Mouse (Mus musculus) layer of hippocampus, adult 8-10 months (tissue): ENCODE results near the gene Bcap31. TPM values are rescaled to one million over a fixed set of nuclear protein-coding genes. Genes with fewer than 3 reads are reported as not detected.

ENCODE experiments used
- total RNA-seq, 4 experiments: library from RNA; stranded (reverse); gene quantifications; 2 replicates each; pipeline ENCODE4 v1.2.4; 2022

The Bcap31 gene
- total RNA-seq, 4 experiments from 2014 or later: 82.3 to 95.3 (median 86.5) TPM

Other genes with a start within 250 kb of the Bcap31 start
- 10 to 100 TPM; 15.7 to 23.0 (median 21.3) TPM for gene Bgn, start 232.6 kb downstream of the Bcap31 start, total RNA-seq
- 100 to 1,000 TPM; 136 to 147 (median 141) TPM for gene Atp2b3, start 213.1 kb downstream of the Bcap31 start, total RNA-seq
- gene Dusp9, start 76.8 kb downstream of the Bcap31 start, total RNA-seq: under 1 TPM; 0.28 to 0.58 (median 0.38) TPM
- gene Pnck, start 56.1 kb downstream of the Bcap31 start, total RNA-seq: 100 to 1,000 TPM; 115 to 126 (median 117) TPM
- 100 to 1,000 TPM; 101 to 115 (median 108) TPM for gene Slc6a8, start 43.0 kb downstream of the Bcap31 start, total RNA-seq
- 10 to 100 TPM; 13.6 to 16.6 (median 15.1) TPM for gene Abcd1, start 422 bp upstream of the Bcap31 start, total RNA-seq
- gene Plxnb3, start 40.9 kb upstream of the Bcap31 start, total RNA-seq: 10 to 100 TPM; 14.3 to 17.3 (median 15.5) TPM
- gene Srpk3, start 58.2 kb upstream of the Bcap31 start, total RNA-seq: 10 to 100 TPM in 1 of 4 experiments, 1 to 10 TPM in 3; 7.5 to 10.4 (median 8.1) TPM
- 100 to 1,000 TPM; 200 to 214 (median 203) TPM for gene Idh3g, start 70.7 kb upstream of the Bcap31 start, total RNA-seq
- gene Ssr4, start 70.9 kb upstream of the Bcap31 start, total RNA-seq: 100 to 1,000 TPM in 2 of 4 experiments, 10 to 100 TPM in 2; 87.5 to 127 (median 98.2) TPM
- 100 to 1,000 TPM in 1 of 4 experiments, 10 to 100 TPM in 3; 90.5 to 100 (median 95.6) TPM for gene Pdzd4, start 108.8 kb upstream of the Bcap31 start, total RNA-seq
- gene Avpr2, start 175.9 kb upstream of the Bcap31 start, total RNA-seq: not detected
- 100 to 1,000 TPM; 117 to 151 (median 128) TPM for gene L1cam, start 179.9 kb upstream of the Bcap31 start, total RNA-seq
- gene Arhgap4, start 205.7 kb upstream of the Bcap31 start, total RNA-seq: 1 to 10 TPM; 4.9 to 8.0 (median 6.0) TPM
- gene Naa10, start 205.8 kb upstream of the Bcap31 start, total RNA-seq: 10 to 100 TPM; 64.7 to 73.9 (median 67.1) TPM
- 10 to 100 TPM in 3 of 4 experiments, 1 to 10 TPM in 1; 4.9 to 20.0 (median 14.7) TPM for gene Renbp, start 214.7 kb upstream of the Bcap31 start, total RNA-seq